Mouse (Mus musculus): Measurements from ENCODE around the gene Dmrta1.

Dmrta1 gene

DNA sequence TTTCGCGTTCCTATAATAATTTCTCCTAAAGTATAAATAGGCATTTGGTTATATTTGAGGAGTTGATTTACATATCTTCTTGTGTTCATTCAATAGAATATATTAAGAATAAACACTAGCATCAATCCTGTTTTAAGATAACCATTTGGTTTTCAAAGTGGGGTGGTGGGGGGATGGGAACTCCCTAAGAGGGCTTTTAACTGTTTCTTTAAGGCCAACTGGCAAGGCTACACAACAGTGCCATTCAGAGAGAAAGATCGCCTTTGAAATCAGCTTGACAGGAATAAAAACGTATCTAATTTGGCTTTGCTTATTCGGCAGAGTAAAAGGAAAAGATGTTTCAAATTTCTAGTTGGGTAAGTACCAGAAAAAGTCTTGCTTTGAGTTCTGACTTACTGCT, at the start of gene Dmrta1:
Gene Dmrta1, plus strand, starts transcription at position 242 of the 400 bp plus-strand sequence.
- in situ Hi-C loops (cut with MboI; ENCODE audit: low pct_unique_long_range_greater_than_20kb in 1 of 2, low sequenced_read_pairs in 2 of 2, unreplicated experiment in 1 of 2): loop anchor here (25.0 kb wide), 1 partner anchor 517 kb away; no protein-coding TSS in a partner anchor

GRCm38 (mm10) chr4:89630374-89631079, 48.7 kb upstream of the Dmrta1 start:
- in situ Hi-C loops (cut with MboI; ENCODE audit: low pct_unique_long_range_greater_than_20kb in 1 of 2, low sequenced_read_pairs in 2 of 2, unreplicated experiment in 1 of 2): no loop called here

GRCm38 (mm10) chr4:89631560-89631959, 47.7 kb upstream of the Dmrta1 start:
- in situ Hi-C loops (cut with MboI; ENCODE audit: low pct_unique_long_range_greater_than_20kb in 1 of 2, low sequenced_read_pairs in 2 of 2, unreplicated experiment in 1 of 2): no loop called here

DNA sequence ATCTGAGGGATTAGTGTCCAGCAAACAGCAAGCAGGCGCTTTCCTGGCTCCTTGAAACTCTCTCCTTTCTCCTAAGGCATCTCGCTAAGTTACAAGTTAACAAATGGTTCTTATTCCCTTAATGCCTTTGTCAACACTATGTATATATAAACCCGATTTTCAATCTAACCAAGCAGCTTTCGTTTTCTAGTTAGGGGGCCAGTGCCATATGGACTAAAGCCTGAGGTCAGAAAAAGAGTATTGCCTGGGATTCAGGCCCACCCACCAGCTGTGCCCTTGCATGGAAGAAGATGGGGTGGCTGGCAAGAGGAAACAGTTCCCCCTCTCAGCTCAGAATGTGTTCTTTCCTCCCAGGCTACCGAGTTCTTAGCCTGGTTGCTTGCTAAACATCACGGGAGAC, 40.6 kb upstream of the Dmrta1 start:
- in situ Hi-C loops (cut with MboI; ENCODE audit: low pct_unique_long_range_greater_than_20kb in 1 of 2, low sequenced_read_pairs in 2 of 2, unreplicated experiment in 1 of 2): no loop called here

GRCm38 (mm10) chr4:89644235-89645115, 34.8 kb upstream of the Dmrta1 start:
- in situ Hi-C loops (cut with MboI; ENCODE audit: low pct_unique_long_range_greater_than_20kb in 1 of 2, low sequenced_read_pairs in 2 of 2, unreplicated experiment in 1 of 2): no loop called here

DNA sequence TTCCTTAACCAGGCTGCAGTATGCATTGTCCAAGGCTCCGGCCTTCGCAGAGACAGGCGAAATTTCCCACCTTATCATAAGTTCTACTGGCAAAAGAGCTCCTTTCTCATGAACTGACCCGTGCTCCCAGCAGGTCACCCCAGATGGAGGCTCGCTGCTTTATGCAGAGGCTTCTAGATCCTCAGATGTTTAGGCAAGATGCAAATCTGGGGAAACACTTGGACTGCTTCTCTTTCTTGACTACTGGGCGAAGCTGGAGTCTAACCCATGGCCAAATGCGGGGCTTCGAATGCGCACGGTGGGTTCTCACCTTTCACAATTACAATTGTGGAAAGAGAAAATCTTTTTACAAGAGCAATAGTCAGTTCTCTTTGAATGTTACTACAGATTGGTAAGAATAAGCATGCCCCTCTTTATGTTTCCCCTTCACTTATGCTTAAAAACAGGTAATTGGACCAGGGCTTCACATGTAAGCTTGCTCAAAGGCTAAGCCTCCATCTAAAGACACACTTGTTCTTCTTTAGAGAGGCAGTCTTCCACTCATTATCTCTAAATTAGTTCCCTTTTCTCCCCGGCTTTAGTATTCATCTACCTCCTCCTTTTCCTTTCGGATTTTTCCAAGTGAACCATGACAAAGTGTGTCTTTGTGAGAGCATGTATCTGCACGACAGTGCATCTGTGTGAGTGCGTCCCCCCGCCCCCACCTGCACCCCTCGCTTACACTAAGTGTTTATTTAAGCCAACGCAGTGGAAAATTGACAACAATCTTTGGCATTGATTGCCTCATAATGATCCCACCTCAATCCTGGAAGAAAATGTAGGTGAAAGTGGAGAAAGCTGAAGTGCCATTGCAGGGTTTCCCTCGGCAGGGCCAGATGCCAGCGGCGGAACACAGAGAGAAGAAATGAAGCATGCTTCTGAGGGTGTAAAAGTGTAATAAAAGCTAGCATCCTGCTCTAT, 28.6 kb upstream of the Dmrta1 start:
- in situ Hi-C loops (cut with MboI; ENCODE audit: low pct_unique_long_range_greater_than_20kb in 1 of 2, low sequenced_read_pairs in 2 of 2, unreplicated experiment in 1 of 2): no loop called here

- in situ Hi-C loops (cut with MboI; ENCODE audit: low pct_unique_long_range_greater_than_20kb in 1 of 2, low sequenced_read_pairs in 2 of 2, unreplicated experiment in 1 of 2): no loop called here
Measured at GRCm38 (mm10) chr4:89651312-89651686, 27.9 kb upstream of the Dmrta1 start.

GRCm38 (mm10) chr4:89651779-89652178, 27.5 kb upstream of the Dmrta1 start:
- in situ Hi-C loops (cut with MboI; ENCODE audit: low pct_unique_long_range_greater_than_20kb in 1 of 2, low sequenced_read_pairs in 2 of 2, unreplicated experiment in 1 of 2): no loop called here

DNA sequence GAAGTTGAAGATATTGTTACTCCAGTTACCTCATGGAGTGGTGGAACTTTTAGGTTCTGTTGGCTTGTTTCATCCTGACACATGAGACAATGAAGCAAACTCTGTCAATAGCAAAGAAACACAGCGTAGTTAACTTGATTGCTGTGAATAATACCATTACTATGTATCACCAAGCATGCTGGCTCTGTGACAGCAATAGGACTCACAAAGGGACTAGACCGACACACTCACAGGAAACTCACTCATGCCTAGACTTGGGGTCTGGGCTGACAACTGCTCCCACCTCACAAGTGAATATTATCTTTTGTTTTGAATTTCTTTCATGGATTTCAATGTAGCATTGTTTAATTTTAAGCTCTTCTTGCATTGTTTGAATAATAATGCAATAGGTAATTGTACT, 15.8 kb upstream of the Dmrta1 start:
- in situ Hi-C loops (cut with MboI; ENCODE audit: low pct_unique_long_range_greater_than_20kb in 1 of 2, low sequenced_read_pairs in 2 of 2, unreplicated experiment in 1 of 2): no loop called here

DNA sequence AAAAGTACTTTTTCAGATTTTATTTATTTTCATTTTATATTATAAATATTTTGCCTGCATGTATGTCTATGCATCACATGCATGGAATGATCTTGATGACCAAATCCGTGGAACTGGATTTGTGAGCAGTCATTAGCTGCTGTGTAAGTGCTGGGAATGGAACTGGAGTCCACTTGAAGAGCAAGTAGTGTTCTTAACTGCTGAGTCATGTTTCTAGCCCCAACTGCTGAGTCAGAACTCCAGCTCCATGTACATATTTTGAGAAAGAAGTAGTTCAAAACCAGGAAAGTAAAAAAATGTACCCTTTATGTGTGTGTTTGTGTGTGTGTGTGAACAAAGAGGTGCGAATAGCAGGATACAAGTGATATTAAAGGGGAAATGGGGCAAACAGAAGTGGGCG, 4.5 kb upstream of the Dmrta1 start:
- in situ Hi-C loops (cut with MboI; ENCODE audit: low pct_unique_long_range_greater_than_20kb in 1 of 2, low sequenced_read_pairs in 2 of 2, unreplicated experiment in 1 of 2): loop anchor here (25.0 kb wide), 1 partner anchor 512 kb away; no protein-coding TSS in a partner anchor

- in situ Hi-C loops (cut with MboI; ENCODE audit: low pct_unique_long_range_greater_than_20kb in 1 of 2, low sequenced_read_pairs in 2 of 2, unreplicated experiment in 1 of 2): loop anchor here (25.0 kb wide), 1 partner anchor 516 kb away; no protein-coding TSS in a partner anchor
Measured at GRCm38 (mm10) chr4:89677903-89678302, 1.3 kb upstream of the Dmrta1 start.

- in situ Hi-C loops (cut with MboI; ENCODE audit: low pct_unique_long_range_greater_than_20kb in 1 of 2, low sequenced_read_pairs in 2 of 2, unreplicated experiment in 1 of 2): loop anchor here (25.0 kb wide), 1 partner anchor 516 kb away; no protein-coding TSS in a partner anchor
Measured at GRCm38 (mm10) chr4:89678713-89679112, 523 bp upstream of the Dmrta1 start.

- in situ Hi-C loops (cut with MboI; ENCODE audit: low pct_unique_long_range_greater_than_20kb in 1 of 2, low sequenced_read_pairs in 2 of 2, unreplicated experiment in 1 of 2): loop anchor here (25.0 kb wide), 1 partner anchor 526 kb away; no protein-coding TSS in a partner anchor
Measured at GRCm38 (mm10) chr4:89687961-89688803, 8.9 kb downstream of the Dmrta1 start.

DNA sequence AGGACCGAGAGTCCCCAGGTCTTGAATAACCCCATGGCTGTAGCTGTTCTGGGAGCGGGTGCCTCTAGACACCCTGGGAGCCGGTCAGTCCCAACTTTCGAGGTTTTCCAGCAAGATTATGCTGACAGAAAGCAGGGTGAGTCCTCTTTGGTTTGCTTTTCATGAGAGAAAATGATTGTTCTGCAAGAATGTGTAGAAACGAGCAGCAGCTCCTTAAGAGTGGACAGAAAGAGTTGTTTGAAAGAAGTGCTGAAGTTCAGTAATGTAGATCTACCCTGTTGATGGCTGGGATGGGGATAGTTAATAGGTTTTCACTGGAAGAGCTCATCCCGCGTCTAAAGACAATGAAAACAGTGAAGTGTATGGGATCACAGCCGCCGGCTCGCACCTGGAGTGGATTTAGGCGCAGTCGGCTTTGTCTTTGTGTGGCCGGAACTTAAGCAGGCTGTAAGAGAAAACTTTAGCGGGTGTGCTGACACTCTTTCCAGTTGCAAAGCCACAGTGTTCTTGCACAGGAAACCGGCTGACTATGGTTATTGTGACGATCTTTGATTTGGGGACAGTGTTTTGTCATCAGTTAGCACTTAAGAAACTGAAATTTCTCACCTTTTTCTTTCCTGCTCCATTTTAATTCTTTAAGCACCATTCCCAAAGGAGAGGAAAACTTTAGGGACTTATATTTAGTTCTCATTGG, 9.7 kb downstream of the Dmrta1 start:
- in situ Hi-C loops (cut with MboI; ENCODE audit: low pct_unique_long_range_greater_than_20kb in 1 of 2, low sequenced_read_pairs in 2 of 2, unreplicated experiment in 1 of 2): loop anchor here (25.0 kb wide), 1 partner anchor 527 kb away; no protein-coding TSS in a partner anchor

- in situ Hi-C loops (cut with MboI; ENCODE audit: low pct_unique_long_range_greater_than_20kb in 1 of 2, low sequenced_read_pairs in 2 of 2, unreplicated experiment in 1 of 2): loop anchor here (25.0 kb wide), 1 partner anchor 530 kb away; no protein-coding TSS in a partner anchor
Measured at GRCm38 (mm10) chr4:89691936-89692335, 12.7 kb downstream of the Dmrta1 start.

GRCm38 (mm10) chr4:89692780-89693179, 13.5 kb downstream of the Dmrta1 start:
- in situ Hi-C loops (cut with MboI; ENCODE audit: low pct_unique_long_range_greater_than_20kb in 1 of 2, low sequenced_read_pairs in 2 of 2, unreplicated experiment in 1 of 2): loop anchor here (25.0 kb wide), 1 partner anchor 530 kb away; no protein-coding TSS in a partner anchor

- in situ Hi-C loops (cut with MboI; ENCODE audit: low pct_unique_long_range_greater_than_20kb in 1 of 2, low sequenced_read_pairs in 2 of 2, unreplicated experiment in 1 of 2): loop anchor here (25.0 kb wide), 1 partner anchor 533 kb away; no protein-coding TSS in a partner anchor
Measured at GRCm38 (mm10) chr4:89695589-89695988, 16.4 kb downstream of the Dmrta1 start.

Data from mouse embryonic stem cell (cell line).